Mouse (Mus musculus): ENCODE results near the gene Ccdc157. TPM values are rescaled to one million over a fixed set of nuclear protein-coding genes. Genes with fewer than 3 reads are reported as not detected.
"Not testable (repeated sequence)": the region's sequence is repeated elsewhere in the genome, so short reads cannot be mapped to it uniquely, and the experiment has no call there.

The Ccdc157 gene
- total RNA-seq, 2 experiments from 2014 or later = 3.2 to 3.4 TPM

GRCm38 (mm10) chr11:4138964-4139363 is 21.1 kb downstream of the Ccdc157 start:
- no peak overlapping the region for H3K4me3 ChIP-seq
- no peak for DNase-seq
- intact Hi-C loops (cut with DNase I) = no loop called here
- H3K27ac ChIP-seq = no peak overlapping the region
- TF ChIP-seq CTCF (IDR thresholded peaks at IDR 0.05) = no peak

DNA sequence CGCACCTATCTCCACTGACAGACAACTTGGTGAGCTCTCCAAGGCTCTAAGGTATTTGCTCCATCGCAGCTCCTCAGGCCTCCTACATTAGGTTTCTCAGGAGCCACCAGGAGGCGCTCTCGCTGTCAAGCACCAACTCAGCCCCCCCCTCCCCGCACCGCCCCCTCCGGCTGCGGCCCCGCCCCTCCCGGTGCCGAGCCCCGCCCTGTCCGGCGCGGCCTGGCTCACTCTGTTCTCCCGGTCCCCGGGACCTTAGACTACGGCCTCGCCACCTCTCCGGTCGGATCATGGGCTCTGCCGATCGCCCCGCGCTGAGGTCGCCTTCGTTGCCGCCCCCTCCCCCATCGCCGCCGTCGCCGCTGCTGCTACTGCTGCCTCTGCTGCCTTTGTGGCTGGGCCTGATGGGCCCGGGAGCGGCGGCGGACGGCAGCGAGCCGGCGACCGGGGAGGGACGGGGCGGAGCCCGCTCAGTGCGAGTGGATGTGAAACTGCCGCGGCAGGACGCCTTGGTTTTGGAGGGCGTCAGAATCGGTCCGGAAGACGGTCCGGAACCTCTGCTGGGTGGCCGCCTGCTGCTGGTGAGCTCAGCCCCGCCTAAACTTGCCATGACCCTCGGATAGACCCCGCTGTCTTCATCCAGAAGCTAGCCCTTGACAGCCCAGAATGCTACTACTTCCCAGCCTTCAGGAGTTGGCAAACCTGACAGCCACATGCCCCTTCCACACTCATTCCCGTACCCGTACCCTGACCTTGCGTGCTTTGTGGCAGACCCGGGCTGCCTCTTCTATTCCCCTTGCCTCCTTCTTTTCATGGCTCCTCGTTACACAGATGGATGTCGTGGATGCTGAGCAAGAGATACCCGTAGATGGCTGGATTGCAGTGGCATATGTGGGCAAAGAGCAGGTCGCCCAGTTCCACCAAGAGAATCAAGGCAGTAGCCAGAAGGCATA is 24.8 kb downstream of the Ccdc157 start, which contains the start of gene Rnf215:
TSS of gene Rnf215 (plus strand) at position 217 of the 950 bp plus-strand sequence.
- Histone ChIP-seq H3K27ac (peak within 1 kb of the TSS; percentile 97), H3K4me3 (peak within 1 kb of the TSS; percentile 98)
- intact Hi-C loops (cut with DNase I) = loop anchor here (1.0 to 5.0 kb wide), 3 partner anchors 25 to 287 kb away; partner anchors contain the start of genes Ccdc157 and Sf3a1
- DNase-seq = peak; percentile 94
- peak; percentile 87 for TF ChIP-seq CTCF (IDR thresholded peaks at IDR 0.05)

GRCm38 (mm10) chr11:4134400-4134799 is 25.7 kb downstream of the Ccdc157 start:
- peak overlapping the region; percentile 98 for H3K4me3 ChIP-seq
- H3K27ac ChIP-seq = peak overlapping the region; percentile 16; the same call in 1 of the 2 replicates
- no peak for TF ChIP-seq CTCF (IDR thresholded peaks at IDR 0.05)
- DNase-seq = no peak
- intact Hi-C loops (cut with DNase I) = loop anchor here (5.0 kb wide), 1 partner anchor 288 kb away; no protein-coding TSS in a partner anchor

- Histone ChIP-seq H3K27ac (no peak overlapping the region), H3K4me3 (no peak overlapping the region)
- intact Hi-C loops (cut with DNase I) = loop anchor here (5.0 kb wide), 1 partner anchor 289 kb away; no protein-coding TSS in a partner anchor
- peak; percentile 68 for TF ChIP-seq CTCF (IDR thresholded peaks at IDR 0.05)
- no peak for DNase-seq
These were observed 26.6 kb downstream of the Ccdc157 start for GRCm38 (mm10) chr11:4133450-4133849.

GRCm38 (mm10) chr11:4128461-4128860 is 31.6 kb downstream of the Ccdc157 start:
- intact Hi-C loops (cut with DNase I); H3K27ac ChIP-seq: not testable (repeated sequence)

DNA sequence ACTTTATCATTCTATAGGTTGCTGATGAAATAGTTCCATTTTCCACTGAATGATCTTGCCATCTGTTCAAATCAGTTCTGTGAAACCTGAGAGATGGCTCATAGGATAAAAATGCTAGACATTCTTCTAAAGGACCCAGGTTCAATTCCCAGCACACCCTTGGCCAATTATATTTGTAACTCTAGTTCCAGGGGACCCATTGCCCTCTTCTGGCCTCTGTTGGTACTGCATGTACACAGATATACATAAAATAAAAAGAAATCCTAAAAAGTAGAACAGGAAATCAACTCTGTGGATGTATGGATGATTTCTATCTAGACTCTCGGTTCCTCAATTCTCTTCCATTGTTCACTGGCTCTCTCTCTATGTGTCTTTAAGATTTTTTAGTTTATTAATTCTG is 33.0 kb downstream of the Ccdc157 start:
- TF ChIP-seq CTCF (IDR thresholded peaks at IDR 0.05) = peak; percentile 23; the same call in 1 of the 2 replicates
- DNase-seq = no peak
- Histone ChIP-seq H3K27ac (no peak overlapping the region), H3K4me3 (no peak overlapping the region)
- intact Hi-C loops (cut with DNase I) = no loop called here

More at GRCm38 (mm10) chr11:4128461-4128860, 31.6 kb downstream of the Ccdc157 start:
- H3K4me3 ChIP-seq, DNase-seq: not testable (repeated sequence)

GRCm38 (mm10) chr11:4123922-4124321 is 36.2 kb downstream of the Ccdc157 start:
- intact Hi-C loops (cut with DNase I) = loop anchor here (2.0 kb wide), 1 partner anchor 29 kb away; the partner anchor contains the start of gene Mtfp1
- peak; percentile 84 for TF ChIP-seq CTCF (IDR thresholded peaks at IDR 0.05)

DNA sequence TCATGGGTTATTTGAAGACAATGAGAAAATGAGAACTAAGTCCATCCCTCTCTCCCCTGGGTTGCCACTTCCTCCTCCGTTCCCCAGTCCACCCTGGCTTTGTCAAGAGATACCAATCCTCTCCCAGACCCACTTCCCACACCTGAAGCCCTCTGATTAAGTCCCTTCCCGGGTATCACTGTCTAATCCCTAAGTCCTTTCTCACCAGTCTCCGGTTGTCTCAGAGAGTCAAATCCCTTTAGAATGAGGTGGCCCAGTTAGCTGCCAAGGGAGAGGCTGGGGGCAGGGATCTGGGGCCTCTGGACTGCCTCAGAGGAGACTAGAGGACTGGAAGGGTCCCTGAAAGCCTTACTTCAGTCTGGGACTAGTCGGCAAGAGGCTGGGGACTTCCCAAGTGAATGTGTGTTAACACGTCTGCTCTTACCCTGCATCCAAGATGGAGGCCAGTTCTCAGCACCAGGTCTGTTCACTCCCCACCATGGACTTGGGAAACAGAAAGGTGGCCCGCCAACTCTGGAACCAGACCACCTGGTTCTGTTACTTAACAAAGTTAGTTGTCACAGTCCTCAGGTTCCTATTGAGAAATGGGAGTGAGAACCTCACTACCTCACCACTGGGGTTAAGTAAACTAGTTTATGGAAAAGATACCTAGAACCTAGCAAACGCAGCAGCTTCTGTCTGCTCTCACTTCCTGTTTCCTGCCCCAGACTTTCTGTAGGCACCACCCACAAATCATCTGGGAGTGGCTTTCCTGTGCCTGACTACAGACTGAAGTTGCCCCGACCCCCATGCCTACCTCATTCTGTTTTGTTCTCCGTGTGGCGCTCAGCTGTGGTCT is 37.1 kb downstream of the Ccdc157 start, which contains the start of gene Sec14l2:
TSS of gene Sec14l2 (minus strand) at position 674 of the 838 bp plus-strand sequence.
- no peak for DNase-seq
- Histone ChIP-seq H3K4me3 (no peak within 1 kb of the TSS), H3K27ac (no peak within 1 kb of the TSS)
- no peak for TF ChIP-seq CTCF (IDR thresholded peaks at IDR 0.05)
- intact Hi-C loops (cut with DNase I) = loop anchor here (2.0 kb wide), 1 partner anchor 28 kb away; the partner anchor contains the start of gene Mtfp1

More at GRCm38 (mm10) chr11:4123922-4124321, 36.2 kb downstream of the Ccdc157 start:
- DNase-seq = no peak
- no peak overlapping the region for H3K27ac ChIP-seq
- no peak overlapping the region for H3K4me3 ChIP-seq

DNA sequence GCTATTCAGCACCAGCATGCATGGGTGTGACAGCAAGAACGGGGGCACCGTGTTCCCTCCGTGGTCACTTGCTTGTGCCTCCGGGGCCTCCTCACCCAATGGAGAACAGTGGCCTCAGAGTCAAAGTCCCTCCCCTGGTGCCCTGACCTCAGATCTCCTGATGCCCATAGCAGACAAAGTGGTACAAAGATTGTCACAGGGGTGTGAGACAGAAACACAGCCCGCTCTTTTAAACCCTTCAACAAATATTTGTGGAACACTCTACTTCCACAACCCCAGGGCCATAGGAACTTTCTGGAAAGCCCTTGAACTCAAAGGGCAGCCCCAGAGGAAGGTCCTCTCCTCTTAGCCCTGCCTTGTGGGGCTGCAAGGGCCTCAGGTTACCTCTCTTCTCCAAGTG is 37.9 kb downstream of the Ccdc157 start:
- H3K27ac ChIP-seq = no peak overlapping the region
- no peak for DNase-seq
- intact Hi-C loops (cut with DNase I) = loop anchor here (2.0 kb wide), 1 partner anchor 27 kb away; the partner anchor contains the start of gene Mtfp1
- TF ChIP-seq CTCF (IDR thresholded peaks at IDR 0.05) = no peak
- H3K4me3 ChIP-seq = no peak overlapping the region

DNA sequence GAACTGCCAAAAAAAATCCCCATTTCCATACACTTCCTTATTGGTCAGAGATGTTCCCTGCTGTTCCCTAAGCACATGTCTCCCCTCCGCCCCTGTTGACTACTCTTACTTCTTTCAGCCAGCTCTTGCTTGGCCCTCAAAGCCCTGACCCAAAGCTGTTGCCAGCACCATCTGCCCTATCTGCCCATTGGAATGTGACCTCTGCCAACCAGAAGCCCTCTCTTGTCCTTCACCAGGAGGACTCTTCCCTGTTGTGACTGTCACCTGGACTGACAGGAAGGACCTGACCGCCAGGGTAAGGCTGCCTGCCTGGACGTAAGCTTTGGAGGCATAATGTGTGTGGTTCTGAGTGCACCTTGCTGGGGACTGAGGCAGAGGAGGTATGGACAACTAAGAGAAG is 38.4 kb downstream of the Ccdc157 start:
- no peak overlapping the region for H3K4me3 ChIP-seq
- no peak for DNase-seq
- intact Hi-C loops (cut with DNase I) = loop anchor here (2.0 kb wide), 1 partner anchor 27 kb away; the partner anchor contains the start of gene Mtfp1
- TF ChIP-seq CTCF (IDR thresholded peaks at IDR 0.05) = no peak
- no peak overlapping the region for H3K27ac ChIP-seq

DNA sequence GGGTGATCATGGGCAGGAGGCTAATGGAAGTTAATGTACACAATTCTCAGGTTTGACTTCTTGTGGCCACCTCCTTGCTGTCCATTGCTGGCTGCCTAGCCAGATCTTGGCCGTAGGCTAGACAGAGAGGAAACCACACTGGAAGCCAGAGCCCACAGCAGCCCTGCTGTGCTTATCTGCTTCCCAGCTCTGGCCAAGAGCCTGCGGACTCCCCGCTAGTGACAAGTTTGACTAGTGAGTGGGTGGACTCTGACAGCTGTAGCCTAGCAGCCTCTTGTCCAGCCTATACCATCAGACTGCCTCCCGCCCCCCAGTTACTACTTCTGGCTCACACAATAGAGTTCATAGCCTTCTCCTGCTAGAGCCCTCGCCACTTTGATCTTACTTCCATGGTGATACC is 40.5 kb downstream of the Ccdc157 start:
- TF ChIP-seq CTCF (IDR thresholded peaks at IDR 0.05) = no peak
- intact Hi-C loops (cut with DNase I) = no loop called here
- Histone ChIP-seq H3K4me3 (no peak overlapping the region), H3K27ac (no peak overlapping the region)
- DNase-seq = no peak

Data from gastrocnemius, adult 2 months (tissue).